Mouse (Mus musculus): Measurements from ENCODE around the gene Gm27029. TPM values are rescaled to one million over a fixed set of nuclear protein-coding genes. Genes with fewer than 3 reads are reported as not detected.
"Not testable (repeated sequence)": the region's sequence is repeated elsewhere in the genome, so short reads cannot be mapped to it uniquely, and the experiment has no call there.

The Gm27029 gene
- polyA plus RNA-seq, 1 experiment from 2014 or later, result 9.2 TPM

DNA sequence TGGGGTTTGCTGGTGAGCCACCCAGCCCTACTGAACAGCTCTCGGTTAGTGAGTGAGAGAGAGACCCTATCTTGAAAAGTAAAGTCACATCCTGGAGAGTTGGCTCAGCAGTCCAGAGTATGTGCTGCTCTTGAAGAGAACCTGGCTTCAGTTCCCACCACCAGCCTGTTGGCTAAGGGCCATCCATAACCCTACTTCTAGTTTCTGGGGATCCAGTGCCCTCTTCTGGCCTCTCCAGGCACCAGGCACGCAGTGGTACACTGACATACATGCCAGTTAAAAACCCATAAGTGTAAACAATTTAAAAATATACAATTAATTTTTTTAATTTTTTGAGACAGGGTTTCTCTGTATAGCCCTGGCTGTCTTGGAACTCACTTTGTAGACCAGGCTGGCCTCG, 25.8 kb upstream of the Gm27029 start:
- WGBS, result 88% methylated on average over 3 of the region's 3 CpGs
- H3K4me3 ChIP-seq (ENCODE audit: low read depth, low read length), result no peak overlapping the region
- ATAC-seq (replicated peaks; ENCODE audit: low FRiP score) (no peak), DNase-seq (ENCODE audit: low spot score) (no peak)
- peaks cover 18% of the 10 kb centered on the region for H3K4me1 ChIP-seq (replicated peaks; ENCODE audit: control insufficient read depth, insufficient read depth, low read length)
- no peaks in the 10 kb centered on the region for H3K36me3 ChIP-seq (ENCODE audit: control insufficient read depth, insufficient read depth, low read length)
- no peaks in the 10 kb centered on the region for H3K27me3 ChIP-seq (replicated peaks; ENCODE audit: control insufficient read depth, insufficient read depth, low read length)
- H3K9ac ChIP-seq (ENCODE audit: low read depth, low read length), result no peak overlapping the region
- no peak overlapping the region for H3K27ac ChIP-seq (ENCODE audit: low read depth, low read length)
- H3K9me3 ChIP-seq (ENCODE audit: control insufficient read depth, low read length), result no peaks in the 10 kb centered on the region
- no peak overlapping the region for H3K4me2 ChIP-seq

DNA sequence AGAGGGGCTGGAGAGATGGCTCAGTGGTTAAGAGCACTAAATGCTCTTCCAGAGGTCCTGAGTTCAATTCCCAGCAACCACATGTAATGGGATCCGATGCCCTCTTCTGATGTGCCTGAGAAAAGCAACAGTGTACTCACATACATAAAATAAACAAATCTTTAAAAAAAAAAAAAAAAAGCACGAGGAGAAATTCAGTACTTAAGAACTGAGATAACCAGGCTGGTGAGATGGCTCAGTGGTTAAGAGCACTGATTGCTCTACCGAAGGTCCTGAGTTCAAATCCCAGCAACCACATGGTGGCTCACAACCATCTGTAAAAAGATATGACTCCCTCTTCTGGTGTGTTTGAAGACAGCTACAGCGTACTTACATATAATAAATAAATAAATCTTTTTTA, 25.0 kb upstream of the Gm27029 start:
- not testable (repeated sequence) for ATAC-seq (replicated peaks; ENCODE audit: low FRiP score); H3K9ac ChIP-seq (ENCODE audit: low read depth, low read length); H3K27me3 ChIP-seq (replicated peaks; ENCODE audit: control insufficient read depth, insufficient read depth, low read length); H3K4me3 ChIP-seq (ENCODE audit: low read depth, low read length); H3K9me3 ChIP-seq (ENCODE audit: control insufficient read depth, low read length); H3K36me3 ChIP-seq (ENCODE audit: control insufficient read depth, insufficient read depth, low read length); H3K27ac ChIP-seq (ENCODE audit: low read depth, low read length); DNase-seq (ENCODE audit: low spot score)
- Histone ChIP-seq H3K4me2 (peak overlapping the region; percentile 76), H3K4me1 (replicated peaks; ENCODE audit: control insufficient read depth, insufficient read depth, low read length) (peaks cover 22% of the 10 kb centered on the region)
- WGBS, result 66% methylated on average over 4 of the region's 4 CpGs

DNA sequence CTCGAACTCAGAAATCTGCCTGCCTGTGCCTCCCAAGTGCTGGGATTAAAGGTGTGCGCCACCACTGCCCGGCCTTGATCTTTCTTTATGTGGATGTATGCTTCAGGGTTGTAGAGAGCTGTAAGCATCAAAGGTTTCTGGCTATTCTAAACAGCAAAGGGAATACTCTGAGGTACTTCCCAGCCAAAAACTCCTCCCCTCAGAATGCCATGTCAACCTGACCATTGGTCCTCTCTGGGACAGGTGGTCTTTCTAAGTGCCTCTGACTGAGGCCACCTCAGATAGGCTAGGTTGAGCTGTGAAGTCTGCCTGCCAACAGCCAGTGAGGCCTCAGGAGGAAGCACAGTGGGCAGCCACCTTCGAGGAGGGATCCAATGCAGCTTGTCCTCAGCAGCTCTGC, 24.3 kb upstream of the Gm27029 start:
- Histone ChIP-seq H3K27me3 (replicated peaks; ENCODE audit: control insufficient read depth, insufficient read depth, low read length) (no peaks in the 10 kb centered on the region), H3K4me2 (peak overlapping the region; percentile 76), H3K27ac (ENCODE audit: low read depth, low read length) (peak overlapping the region; percentile 88), H3K4me1 (replicated peaks; ENCODE audit: control insufficient read depth, insufficient read depth, low read length) (peaks cover 29% of the 10 kb centered on the region), H3K4me3 (ENCODE audit: low read depth, low read length) (peak overlapping the region; percentile 73), H3K36me3 (ENCODE audit: control insufficient read depth, insufficient read depth, low read length) (peaks cover 13% of the 10 kb centered on the region), H3K9me3 (ENCODE audit: control insufficient read depth, low read length) (no peaks in the 10 kb centered on the region), H3K9ac (ENCODE audit: low read depth, low read length) (peak overlapping the region; percentile 76)
- DNase-seq (ENCODE audit: low spot score), result no peak
- 0 out of 2 replicates have a peak, but pooled peaks have one; percentile 22 for ATAC-seq (replicated peaks; ENCODE audit: low FRiP score)
- WGBS, result 62% methylated on average over 4 of the region's 4 CpGs

DNA sequence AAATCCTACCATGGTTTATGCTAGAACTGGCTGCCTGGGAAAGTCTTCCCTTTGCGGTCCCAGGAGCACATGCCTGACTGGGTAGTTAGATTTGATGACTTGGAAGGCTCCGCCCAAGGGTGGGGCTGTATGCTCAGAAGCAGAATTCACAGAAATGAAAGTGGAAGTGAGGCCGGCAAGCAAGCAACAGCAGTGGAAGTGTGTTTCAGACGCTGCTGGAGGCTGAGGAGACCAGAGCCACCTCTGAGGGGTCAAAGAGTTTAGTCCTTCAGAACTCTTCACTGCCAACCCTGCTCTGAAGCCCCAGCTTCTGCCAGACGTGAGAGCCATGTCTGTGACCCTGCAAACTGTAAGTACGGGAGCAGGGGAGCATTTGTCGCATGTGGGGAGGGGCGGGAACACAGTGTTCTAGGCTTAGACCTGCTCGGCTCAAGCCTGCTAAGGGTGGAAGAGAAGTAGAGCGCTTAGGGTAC, 23.7 kb upstream of the Gm27029 start, which contains the start of gene Ifi35:
Ifi35 (plus strand) TSS at position 134 of the 473 bp plus-strand sequence.
- H3K36me3 ChIP-seq (ENCODE audit: control insufficient read depth, insufficient read depth, low read length), result peaks cover 19% of the 10 kb centered on the region
- ATAC-seq (replicated peaks; ENCODE audit: low FRiP score) (peak; percentile 84), DNase-seq (ENCODE audit: low spot score) (peak; percentile 69)
- 15% methylated on average over 10 of the region's 10 CpGs for WGBS
- no peaks in the 10 kb centered on the region for H3K9me3 ChIP-seq (ENCODE audit: control insufficient read depth, low read length)
- H3K27me3 ChIP-seq (replicated peaks; ENCODE audit: control insufficient read depth, insufficient read depth, low read length), result no peaks in the 10 kb centered on the region
- H3K4me2 ChIP-seq, result peak within 1 kb of the TSS; percentile 76
- peak within 1 kb of the TSS; percentile 76 for H3K9ac ChIP-seq (ENCODE audit: low read depth, low read length)
- H3K4me1 ChIP-seq (replicated peaks; ENCODE audit: control insufficient read depth, insufficient read depth, low read length), result peaks cover 35% of the 10 kb centered on the region
- H3K27ac ChIP-seq (ENCODE audit: low read depth, low read length), result peak within 1 kb of the TSS; percentile 88
- H3K4me3 ChIP-seq (ENCODE audit: low read depth, low read length), result peak within 1 kb of the TSS; percentile 73

DNA sequence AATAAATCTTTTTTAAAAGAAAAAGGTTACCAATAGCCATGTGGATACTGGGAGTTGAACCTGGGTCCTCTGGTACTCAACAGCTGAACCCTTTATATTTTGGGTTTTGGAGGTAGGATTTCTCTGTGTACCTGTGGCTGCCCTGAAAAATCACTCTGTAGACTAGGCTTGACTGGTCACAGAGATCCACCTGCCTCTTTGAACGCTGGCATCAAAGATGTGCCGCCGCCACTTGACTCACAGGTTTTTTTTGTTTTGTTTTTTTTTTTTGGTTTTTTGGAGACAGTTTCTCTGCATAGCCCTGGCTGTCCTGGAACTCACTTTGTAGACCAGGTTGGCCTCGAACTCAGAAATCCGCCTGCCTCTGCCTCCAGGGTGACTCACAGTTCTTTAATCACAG, 23.2 kb upstream of the Gm27029 start:
- Histone ChIP-seq H3K9ac (ENCODE audit: low read depth, low read length) (no peak overlapping the region), H3K27me3 (replicated peaks; ENCODE audit: control insufficient read depth, insufficient read depth, low read length) (no peaks in the 10 kb centered on the region), H3K9me3 (ENCODE audit: control insufficient read depth, low read length) (no peaks in the 10 kb centered on the region), H3K4me3 (ENCODE audit: low read depth, low read length) (peak overlapping the region; percentile 73), H3K4me1 (replicated peaks; ENCODE audit: control insufficient read depth, insufficient read depth, low read length) (peaks cover 39% of the 10 kb centered on the region), H3K27ac (ENCODE audit: low read depth, low read length) (peak overlapping the region; percentile 88), H3K36me3 (ENCODE audit: control insufficient read depth, insufficient read depth, low read length) (peaks cover 22% of the 10 kb centered on the region), H3K4me2 (peak overlapping the region; percentile 76)
- no peak for ATAC-seq (replicated peaks; ENCODE audit: low FRiP score)
- no peak for DNase-seq (ENCODE audit: low spot score)
- 78% methylated on average over 5 of the region's 5 CpGs for WGBS

DNA sequence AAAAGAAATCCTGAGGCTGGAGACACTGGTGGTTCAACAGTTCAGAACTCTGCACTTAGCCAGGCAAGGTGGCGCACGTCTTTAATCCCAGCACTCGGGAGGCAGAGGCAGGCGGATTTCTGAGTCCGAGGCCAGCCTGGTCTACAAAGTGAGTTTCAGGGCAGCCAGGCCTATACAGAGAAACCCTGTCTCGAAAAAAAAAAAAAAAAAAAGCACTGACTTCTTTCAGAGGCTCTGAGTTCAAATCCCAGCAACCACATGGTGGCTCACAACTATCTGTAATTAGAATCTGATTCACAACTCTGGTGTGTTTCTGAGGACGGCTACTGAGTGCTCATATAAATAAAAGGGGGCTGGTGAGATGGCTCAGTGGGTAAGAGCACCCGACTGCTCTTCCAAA, 22.3 kb upstream of the Gm27029 start:
- not testable (repeated sequence) for DNase-seq (ENCODE audit: low spot score); H3K27me3 ChIP-seq (replicated peaks; ENCODE audit: control insufficient read depth, insufficient read depth, low read length); H3K9ac ChIP-seq (ENCODE audit: low read depth, low read length); H3K9me3 ChIP-seq (ENCODE audit: control insufficient read depth, low read length); H3K4me2 ChIP-seq; H3K4me3 ChIP-seq (ENCODE audit: low read depth, low read length); ATAC-seq (replicated peaks; ENCODE audit: low FRiP score); H3K27ac ChIP-seq (ENCODE audit: low read depth, low read length)
- WGBS, result 81% methylated on average over 8 of the region's 8 CpGs
- H3K4me1 ChIP-seq (replicated peaks; ENCODE audit: control insufficient read depth, insufficient read depth, low read length), result peaks cover 35% of the 10 kb centered on the region
- peaks cover 22% of the 10 kb centered on the region for H3K36me3 ChIP-seq (ENCODE audit: control insufficient read depth, insufficient read depth, low read length)

DNA sequence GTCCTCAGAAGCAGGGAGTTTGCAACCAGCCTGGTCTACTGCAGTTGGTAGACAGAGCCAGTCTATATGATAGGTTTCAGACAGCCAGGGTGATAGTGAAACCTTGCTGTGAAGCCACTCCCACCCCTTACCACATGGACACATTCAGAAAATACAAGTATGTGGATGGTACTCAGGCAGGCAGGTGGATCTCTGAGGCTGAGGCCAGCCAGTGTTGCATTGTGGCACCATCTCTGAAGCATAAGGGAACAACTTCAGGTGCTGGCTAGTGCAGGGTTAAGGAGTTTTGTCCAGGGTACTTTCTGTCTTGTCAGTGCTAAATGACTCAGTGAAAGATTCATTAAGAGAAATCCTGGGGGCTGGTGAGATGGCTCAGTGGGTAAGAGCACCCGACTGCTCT, 21.7 kb upstream of the Gm27029 start:
- Histone ChIP-seq H3K9ac (ENCODE audit: low read depth, low read length) (no peak overlapping the region), H3K27ac (ENCODE audit: low read depth, low read length) (peak overlapping the region; percentile 38), H3K4me1 (replicated peaks; ENCODE audit: control insufficient read depth, insufficient read depth, low read length) (peaks cover 34% of the 10 kb centered on the region), H3K4me2 (no peak overlapping the region), H3K9me3 (ENCODE audit: control insufficient read depth, low read length) (no peaks in the 10 kb centered on the region), H3K36me3 (ENCODE audit: control insufficient read depth, insufficient read depth, low read length) (peaks cover 22% of the 10 kb centered on the region), H3K27me3 (replicated peaks; ENCODE audit: control insufficient read depth, insufficient read depth, low read length) (no peaks in the 10 kb centered on the region), H3K4me3 (ENCODE audit: low read depth, low read length) (no peak overlapping the region; the same call in 1 of the 2 replicates)
- 77% methylated on average over 1 of the region's 1 CpGs for WGBS
- no peak for DNase-seq (ENCODE audit: low spot score)
- no peak for ATAC-seq (replicated peaks; ENCODE audit: low FRiP score)

DNA sequence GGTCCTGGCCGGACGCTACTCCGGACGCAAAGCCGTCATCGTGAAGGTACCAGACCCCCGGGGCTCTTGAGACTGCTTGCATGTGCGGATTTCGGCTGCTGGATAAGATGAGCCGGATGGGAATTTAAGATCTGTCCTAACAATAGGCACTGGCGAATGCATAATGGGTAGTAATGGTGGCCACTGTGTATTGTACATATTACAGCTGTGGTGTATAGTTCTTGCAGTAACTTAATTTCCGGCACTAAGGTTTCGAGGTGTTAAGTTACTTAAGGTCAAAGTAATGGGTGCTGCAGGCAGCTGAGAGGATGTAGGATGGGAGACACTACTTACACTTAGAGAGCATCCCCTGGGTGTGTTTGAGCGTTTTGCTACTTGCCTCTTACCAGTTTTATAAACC, 18.2 kb upstream of the Gm27029 start:
- peaks cover 22% of the 10 kb centered on the region for H3K36me3 ChIP-seq (ENCODE audit: control insufficient read depth, insufficient read depth, low read length)
- peak overlapping the region; percentile 98 for H3K9ac ChIP-seq (ENCODE audit: low read depth, low read length)
- H3K4me2 ChIP-seq, result peak overlapping the region; percentile 96
- under 1% methylated on average over 14 of the region's 14 CpGs for WGBS
- peak overlapping the region; percentile 88 for H3K4me3 ChIP-seq (ENCODE audit: low read depth, low read length)
- H3K4me1 ChIP-seq (replicated peaks; ENCODE audit: control insufficient read depth, insufficient read depth, low read length), result peaks cover 28% of the 10 kb centered on the region
- ATAC-seq (replicated peaks; ENCODE audit: low FRiP score), result no peak
- H3K27ac ChIP-seq (ENCODE audit: low read depth, low read length), result peak overlapping the region; percentile 60
- no peak for DNase-seq (ENCODE audit: low spot score)
- H3K9me3 ChIP-seq (ENCODE audit: control insufficient read depth, low read length), result no peaks in the 10 kb centered on the region
- H3K27me3 ChIP-seq (replicated peaks; ENCODE audit: control insufficient read depth, insufficient read depth, low read length), result no peaks in the 10 kb centered on the region

DNA sequence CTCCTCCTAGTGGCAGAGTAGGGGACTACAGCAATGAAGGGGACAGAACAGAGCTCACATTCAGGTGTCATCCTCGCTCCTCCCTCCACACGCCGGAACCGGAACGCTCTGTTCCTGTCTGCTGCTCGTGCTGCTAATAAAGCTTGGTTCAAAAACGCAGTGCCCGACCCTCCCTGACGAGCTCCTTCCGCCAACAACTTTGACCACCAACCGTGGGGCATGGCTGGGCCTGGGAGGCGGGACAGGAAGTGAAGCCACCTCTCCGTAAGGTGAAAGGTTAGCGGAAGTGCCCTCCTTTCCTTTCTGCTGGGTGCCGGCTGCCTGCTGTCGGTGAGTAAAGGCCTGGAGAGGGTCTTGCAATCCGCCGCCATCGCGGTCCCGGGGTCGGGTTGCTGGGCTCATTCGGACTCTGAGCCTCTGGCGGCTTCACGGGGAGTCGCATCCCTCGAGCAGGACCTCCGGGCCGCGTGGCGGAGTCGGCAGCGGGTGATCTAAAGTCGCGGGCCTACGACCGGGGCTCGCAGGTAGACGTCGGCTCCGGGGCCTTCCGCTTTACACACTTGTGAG, 17.6 kb upstream of the Gm27029 start, which contains the start of gene Rpl27:
Rpl27 (plus strand) TSS at position 172 of the 567 bp plus-strand sequence.
- peak within 1 kb of the TSS; percentile 88 for H3K4me3 ChIP-seq (ENCODE audit: low read depth, low read length)
- WGBS, result under 1% methylated on average over 42 of the region's 42 CpGs
- peak; percentile 95 for DNase-seq (ENCODE audit: low spot score)
- H3K9ac ChIP-seq (ENCODE audit: low read depth, low read length), result peak within 1 kb of the TSS; percentile 98
- H3K36me3 ChIP-seq (ENCODE audit: control insufficient read depth, insufficient read depth, low read length), result peaks cover 22% of the 10 kb centered on the region
- no peaks in the 10 kb centered on the region for H3K27me3 ChIP-seq (replicated peaks; ENCODE audit: control insufficient read depth, insufficient read depth, low read length)
- peak; percentile 98 for ATAC-seq (replicated peaks; ENCODE audit: low FRiP score)
- peaks cover 24% of the 10 kb centered on the region for H3K4me1 ChIP-seq (replicated peaks; ENCODE audit: control insufficient read depth, insufficient read depth, low read length)
- peak within 1 kb of the TSS; percentile 96 for H3K4me2 ChIP-seq
- H3K27ac ChIP-seq (ENCODE audit: low read depth, low read length), result peak within 1 kb of the TSS; percentile 60
- H3K9me3 ChIP-seq (ENCODE audit: control insufficient read depth, low read length), result no peaks in the 10 kb centered on the region

Measured in liver, embryonic 11.5 days (tissue).